In the genomic region with DNA sequence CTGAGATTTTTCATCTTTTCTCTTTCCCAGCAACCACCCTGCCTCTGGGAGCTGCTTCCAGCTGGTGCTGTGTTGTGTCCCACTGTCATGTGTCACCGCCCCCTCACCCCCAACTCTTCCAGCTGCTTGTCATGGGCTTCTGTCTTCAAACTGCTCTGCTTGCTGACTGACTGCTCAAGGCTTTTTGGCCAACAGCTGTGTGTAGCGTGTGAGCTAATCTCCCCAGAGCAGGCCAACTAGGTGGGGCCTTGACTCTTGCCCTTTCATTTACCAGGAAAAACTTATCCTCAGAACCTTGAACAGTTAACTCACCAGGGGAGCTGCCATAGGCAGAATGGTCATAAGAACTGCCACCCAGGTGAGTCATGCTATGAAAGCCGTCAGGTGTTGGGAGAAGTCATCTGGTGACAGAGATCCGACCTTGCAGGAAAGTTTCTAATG, we compare ENCODE assay signal across 8 mouse cellular contexts. TPM values are rescaled to one million over a fixed set of nuclear protein-coding genes. Genes with fewer than 3 reads are reported as not detected.
DNase-seq lines count a peak whose midpoint lies in the region; ATAC-seq and TF ChIP-seq lines count a peak whose summit lies in the region.

No protein-coding gene starts in this region.

- no peaks in the 10 kb centered on the region for H3K9me3 ChIP-seq in heart, embryonic 11.5 days (replicated peaks; ENCODE audit: control insufficient read depth, low read length)
- H3K9me3 ChIP-seq in limb, embryonic 14.5 days (ENCODE audit: control insufficient read depth, low read length): no peaks in the 10 kb centered on the region

- DNase-seq in layer of hippocampus, adult 11-12 months (ENCODE audit: low spot score): peak; percentile 2
- no peak for DNase-seq in layer of hippocampus, postnatal 14 days (ENCODE audit: low spot score in 2 of 2)
- DNase-seq in adrenal gland, postnatal 14 days: peak; percentile 64
- DNase-seq in limb, embryonic 14.5 days (ENCODE audit: low spot score): no peak
- DNase-seq in MN1 (ENCODE audit: low spot score): no peak

- peaks cover 19% of the 10 kb centered on the region for H3K4me1 ChIP-seq in heart, embryonic 11.5 days (ENCODE audit: control insufficient read depth, insufficient read depth, low read length)
- H3K4me1 ChIP-seq in limb, embryonic 14.5 days (ENCODE audit: control insufficient read depth, insufficient read depth, low read length): no peaks in the 10 kb centered on the region

- H3K4me2 ChIP-seq in heart, embryonic 11.5 days: peak overlapping the region; percentile 50
- no peak overlapping the region for H3K4me2 ChIP-seq in limb, embryonic 14.5 days (replicated peaks; ENCODE audit: low read depth, low read length, severe bottlenecking)

- ATAC-seq in heart, embryonic 11.5 days (replicated peaks; ENCODE audit: insufficient number of reproducible peaks, low FRiP score, low TSS enrichment): peak; percentile 86
- peak; percentile 77 for ATAC-seq in limb, embryonic 14.5 days (ENCODE audit: low FRiP score, low read depth)
- ATAC-seq in activated CD4-positive, CD25-positive, alpha-beta regulatory T cell, adult 4 months: no peak
- ATAC-seq in CD4-positive, CD25-positive, alpha-beta regulatory T cell, adult 4 months: no peak

- H3K36me3 ChIP-seq in heart, embryonic 11.5 days (ENCODE audit: control insufficient read depth, insufficient read depth, low read length): no peaks in the 10 kb centered on the region
- H3K36me3 ChIP-seq in limb, embryonic 14.5 days (ENCODE audit: control insufficient read depth, insufficient read depth, low read length): no peaks in the 10 kb centered on the region

- no peaks in the 10 kb centered on the region for H3K27me3 ChIP-seq in heart, embryonic 11.5 days (ENCODE audit: control insufficient read depth, insufficient read depth, low read length)
- H3K27me3 ChIP-seq in limb, embryonic 14.5 days (ENCODE audit: control insufficient read depth, insufficient read depth, low read length): no peaks in the 10 kb centered on the region

- no peak overlapping the region for H3K4me3 ChIP-seq in heart, embryonic 11.5 days (ENCODE audit: low read depth, low read length)
- no peak overlapping the region for H3K4me3 ChIP-seq in limb, embryonic 14.5 days (replicated peaks; ENCODE audit: low read length)

- 43% methylated on average over 4 of the region's 4 CpGs for WGBS in heart, embryonic 11.5 days (ENCODE audit: insufficient replicate concordance)
- WGBS in limb, embryonic 14.5 days: 56% methylated on average over 4 of the region's 4 CpGs

- H3K27ac ChIP-seq in heart, embryonic 11.5 days (ENCODE audit: low read depth, low read length): peak overlapping the region; percentile 74
- no peak overlapping the region for H3K27ac ChIP-seq in limb, embryonic 14.5 days (replicated peaks; ENCODE audit: low read depth, low read length)

- TF ChIP-seq POLR2A in limb, embryonic 14.5 days (IDR thresholded peaks at IDR 0.05; ENCODE audit: borderline replicate concordance, extremely low read depth, insufficient read depth, insufficient read length): no peak

- 0 out of 2 replicates have a peak overlapping the region, but pooled peaks have one; percentile 44 for H3K9ac ChIP-seq in heart, embryonic 11.5 days (ENCODE audit: low read depth, low read length)
- no peak overlapping the region for H3K9ac ChIP-seq in limb, embryonic 14.5 days (ENCODE audit: low read depth, low read length, severe bottlenecking)

RNA-seq across cellular contexts. Expression of a gene that starts 51.8 kb away (rescaled TPM):
- total RNA-seq in layer of hippocampus, postnatal 14 days (2021): 1 to 10 TPM; 1.3 to 2.1 TPM
- total RNA-seq in adrenal gland, postnatal 14 days (2021): 17.1 and 20.4 TPM in 2 replicates
- polyA plus RNA-seq in heart, embryonic 11.5 days (2014; fragmentation: Nextera tagmentation; extraction: Ambion mirVana): 19.6 and 21.6 TPM in 2 replicates
- polyA plus RNA-seq in limb, embryonic 14.5 days (2012; rRNA removed): 37.7 and 53.0 TPM in 2 replicates
- 31.2 and 31.8 TPM in 2 replicates for polyA plus RNA-seq in limb, embryonic 14.5 days (2014; fragmentation: Nextera tagmentation; extraction: Ambion mirVana)
- under 1 TPM in 1 of 2 experiments, not detected in 1; 0.17 TPM for polyA plus RNA-seq in activated CD4-positive, CD25-positive, alpha-beta regulatory T cell, adult 4 months (2017; shearing (Covaris generic))
- polyA plus RNA-seq in CD4-positive, CD25-positive, alpha-beta regulatory T cell, adult 4 months (2017; shearing (Covaris generic)): under 1 TPM in 1 of 2 experiments, not detected in 1; 0.16 TPM

RNA-seq across cellular contexts. Expression of a gene that starts 56.8 kb away (rescaled TPM):
- 10 to 100 TPM; 58.8 to 60.5 TPM for total RNA-seq in layer of hippocampus, postnatal 14 days (2021)
- 75.6 and 77.7 TPM in 2 replicates for total RNA-seq in adrenal gland, postnatal 14 days (2021)
- polyA plus RNA-seq in heart, embryonic 11.5 days (2014; fragmentation: Nextera tagmentation; extraction: Ambion mirVana): 16.1 and 24.5 TPM in 2 replicates
- 21.8 and 23.6 TPM in 2 replicates for polyA plus RNA-seq in limb, embryonic 14.5 days (2012; rRNA removed)
- 23.2 and 24.5 TPM in 2 replicates for polyA plus RNA-seq in limb, embryonic 14.5 days (2014; fragmentation: Nextera tagmentation; extraction: Ambion mirVana)
- 10 to 100 TPM in 1 of 2 experiments, 1 to 10 TPM in 1; 7.9 to 11.6 TPM for polyA plus RNA-seq in activated CD4-positive, CD25-positive, alpha-beta regulatory T cell, adult 4 months (2017; shearing (Covaris generic))
- polyA plus RNA-seq in CD4-positive, CD25-positive, alpha-beta regulatory T cell, adult 4 months (2017; shearing (Covaris generic)): 1 to 10 TPM; 6.3 to 9.4 TPM

Comparison
In these comparisons a context has a peak if more than half of its experiments do, and no peak if none do; other contexts are left out.
1. DNase-seq: peak in layer of hippocampus, adult 11-12 months (single experiment) and adrenal gland, postnatal 14 days (single experiment); none in layer of hippocampus, postnatal 14 days (0 of 2), limb, embryonic 14.5 days (single experiment) and MN1 (single experiment).
2. ATAC-seq: peak in heart, embryonic 11.5 days (single experiment) and limb, embryonic 14.5 days (single experiment); none in activated CD4-positive, CD25-positive, alpha-beta regulatory T cell, adult 4 months (single experiment) and CD4-positive, CD25-positive, alpha-beta regulatory T cell, adult 4 months (single experiment).
3. RNA of a gene that starts 51.8 kb away (polyA plus RNA-seq): 31.2 to 53.0 TPM in limb, embryonic 14.5 days and 19.6 to 21.6 TPM in heart, embryonic 11.5 days; 0.17 TPM in activated CD4-positive, CD25-positive, alpha-beta regulatory T cell, adult 4 months and 0.16 TPM in CD4-positive, CD25-positive, alpha-beta regulatory T cell, adult 4 months; every median in the first group is over 10 times any median in the second.